In the genomic region with DNA sequence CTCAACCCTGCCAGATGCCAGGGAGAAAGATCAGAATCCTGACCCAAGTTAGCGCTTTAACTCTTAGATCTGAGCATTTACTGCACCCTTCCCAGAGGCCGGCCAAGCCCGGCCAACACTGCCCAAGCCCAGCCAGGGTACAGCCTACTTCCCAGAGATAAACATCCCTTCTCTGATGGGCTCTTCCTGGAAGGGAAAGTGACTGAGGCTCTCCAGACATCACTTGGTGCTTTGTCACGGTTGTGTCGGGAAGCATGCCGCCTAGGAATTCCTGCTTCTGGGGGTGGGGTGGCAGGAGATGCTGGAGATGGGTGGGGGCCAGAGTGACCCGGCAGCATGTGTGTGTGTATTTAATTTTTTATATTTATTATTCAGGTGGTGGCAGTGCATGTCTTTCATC, we compare ENCODE assay signal across 21 mouse cellular contexts. TPM values are rescaled to one million over a fixed set of nuclear protein-coding genes. Genes with fewer than 3 reads are reported as not detected.
DNase-seq lines count a peak whose midpoint lies in the region; ATAC-seq and TF ChIP-seq lines count a peak whose summit lies in the region.
"Had no signal": no experiment of that assay in that cellular context is flagged by ENCODE, and none has a peak within 500 bp of the region (broad histone marks: within the 10 kb centered on the region; RNA-seq: fewer than 3 reads in every experiment).

No protein-coding gene starts in this region.

- no peak for TF ChIP-seq CTCF in liver, adult 2 months (IDR thresholded peaks at IDR 0.05; ENCODE audit: low read depth, low read length)

- no peak overlapping the region for H3K4me3 ChIP-seq in heart, embryonic 12.5 days
- H3K4me3 ChIP-seq in liver, adult 2 months (ENCODE audit: insufficient read depth, low read depth, low read length): no peak overlapping the region
- H3K4me3 ChIP-seq in liver, embryonic 11.5 days (ENCODE audit: low read depth, low read length): no peak overlapping the region
- H3K4me3 ChIP-seq: embryonic facial prominence, embryonic 15.5 days; forebrain, embryonic 12.5 days; hindbrain, embryonic 10.5 days; left cerebral cortex, adult 2 months; limb, embryonic 13.5 days; megakaryocyte, embryonic 14.5 days; neural tube, embryonic 12.5 days had no signal

- H3K4me2 ChIP-seq in heart, embryonic 12.5 days: no peak overlapping the region
- no peak overlapping the region for H3K4me2 ChIP-seq in liver, embryonic 11.5 days
- H3K4me2 ChIP-seq: embryonic facial prominence, embryonic 15.5 days; forebrain, embryonic 12.5 days; limb, embryonic 13.5 days; neural tube, embryonic 12.5 days had no signal

- H3K79me2 ChIP-seq in liver, adult 2 months (ENCODE audit: control insufficient read depth, insufficient read depth, low read length): peaks cover 60% of the 10 kb centered on the region

- no peak overlapping the region for H3K27ac ChIP-seq in heart, embryonic 12.5 days (ENCODE audit: poor library complexity, severe bottlenecking)
- peak overlapping the region; percentile 42 for H3K27ac ChIP-seq in liver, adult 2 months (replicated peaks; ENCODE audit: insufficient read depth, low read depth, low read length)
- no peak overlapping the region for H3K27ac ChIP-seq in liver, embryonic 11.5 days (ENCODE audit: low read depth, low read length)
- H3K27ac ChIP-seq: embryonic facial prominence, embryonic 15.5 days; forebrain, embryonic 12.5 days; hindbrain, embryonic 10.5 days; left cerebral cortex, adult 2 months; neural tube, embryonic 12.5 days had no signal

- no peaks in the 10 kb centered on the region for H3K27me3 ChIP-seq in heart, embryonic 12.5 days (replicated peaks)
- H3K27me3 ChIP-seq in liver, adult 2 months (ENCODE audit: control insufficient read depth, insufficient read depth, low read length): no peaks in the 10 kb centered on the region
- no peaks in the 10 kb centered on the region for H3K27me3 ChIP-seq in liver, embryonic 11.5 days (replicated peaks; ENCODE audit: control insufficient read depth, insufficient read depth, low read length)
- H3K27me3 ChIP-seq: embryonic facial prominence, embryonic 15.5 days; forebrain, embryonic 12.5 days; limb, embryonic 13.5 days; neural tube, embryonic 12.5 days had no signal

- peaks cover 4% of the 10 kb centered on the region; the same call in 1 of the 2 replicates for H3K9me3 ChIP-seq in heart, embryonic 12.5 days (replicated peaks)
- H3K9me3 ChIP-seq in liver, embryonic 11.5 days (ENCODE audit: control insufficient read depth, low read length): no peaks in the 10 kb centered on the region
- H3K9me3 ChIP-seq: embryonic facial prominence, embryonic 15.5 days; forebrain, embryonic 12.5 days; neural tube, embryonic 12.5 days had no signal

- 0 out of 2 replicates have a peak, but pooled peaks have one; percentile 22 for ATAC-seq in heart, embryonic 12.5 days (ENCODE audit: insufficient number of reproducible peaks, low FRiP score)
- no peak for ATAC-seq in liver, embryonic 11.5 days (replicated peaks; ENCODE audit: low FRiP score)

- H3K4me1 ChIP-seq in heart, embryonic 12.5 days (replicated peaks): peaks cover 54% of the 10 kb centered on the region
- H3K4me1 ChIP-seq in liver, adult 2 months (ENCODE audit: control insufficient read depth, insufficient read depth, low read length): peaks cover 26% of the 10 kb centered on the region
- peaks cover 21% of the 10 kb centered on the region for H3K4me1 ChIP-seq in liver, embryonic 11.5 days (replicated peaks; ENCODE audit: control insufficient read depth, insufficient read depth, low read length)

- 20% methylated on average over 7 of the region's 7 CpGs for WGBS in heart, embryonic 12.5 days
- WGBS in liver, adult 2 months: 62% methylated on average over 7 of the region's 7 CpGs
- 60% methylated on average over 7 of the region's 7 CpGs for WGBS in liver, embryonic 11.5 days

- no peak for TF ChIP-seq POLR2A in liver, adult 2 months (IDR thresholded peaks at IDR 0.05; ENCODE audit: extremely low read depth, insufficient read depth, low read length)

- H3K36me3 ChIP-seq in heart, embryonic 12.5 days: peaks cover 29% of the 10 kb centered on the region
- peaks cover 7% of the 10 kb centered on the region for H3K36me3 ChIP-seq in liver, adult 2 months (ENCODE audit: control insufficient read depth, insufficient read depth, low read length)
- H3K36me3 ChIP-seq in liver, embryonic 11.5 days (ENCODE audit: control insufficient read depth, insufficient read depth, low read length): peaks cover 11% of the 10 kb centered on the region

- no peak for DNase-seq in heart, adult 8-10 months (ENCODE audit: low spot score)
- DNase-seq in liver, adult 2 months (ENCODE audit: extremely low read depth, low read depth, low spot score): no peak
- no peak for DNase-seq in liver, embryonic 11.5 days (ENCODE audit: low spot score)
- DNase-seq in kidney, postnatal 14 days: peak; percentile 38
- DNase-seq in lung, postnatal 4 days: peak; percentile 48 to 71
- DNase-seq in adrenal gland, postnatal 4 days (ENCODE audit: low spot score in 2 of 2): no peak
- no peak for DNase-seq in frontal cortex, postnatal 36 days (ENCODE audit: low spot score in 2 of 2)
- DNase-seq: cerebellum, adult 11 months; gastrocnemius, postnatal 10 days; right cerebral cortex, postnatal 4 days; thymus, postnatal 25 days had no signal

- H3K9ac ChIP-seq in heart, embryonic 12.5 days: peak overlapping the region; percentile 27; the same call in 1 of the 2 replicates
- H3K9ac ChIP-seq in liver, adult 2 months (ENCODE audit: low read depth, low read length): no peak overlapping the region
- H3K9ac ChIP-seq in liver, embryonic 11.5 days (ENCODE audit: low read depth, low read length): no peak overlapping the region
- H3K9ac ChIP-seq: embryonic facial prominence, embryonic 15.5 days; forebrain, embryonic 12.5 days; limb, embryonic 13.5 days; neural tube, embryonic 12.5 days had no signal

RNA-seq across cellular contexts. Expression of a gene that starts 11.6 kb away (rescaled TPM):
- polyA plus RNA-seq in heart, embryonic 12.5 days (2016; fragmentation: Nextera tagmentation; extraction: Ambion mirVana): 23.2 and 24.3 TPM in 2 replicates
- 10 to 100 TPM in 3 of 4 experiments, 1 to 10 TPM in 1; 9.7 to 16.5 (median 14.7) TPM for total RNA-seq in heart, adult 8-10 months (2022)
- 25.2 and 36.7 TPM in 2 replicates for total RNA-seq in liver, adult 2 months (2014; rRNA removed)
- 32.7 and 32.9 TPM in 2 replicates for polyA plus RNA-seq in liver, adult 2 months (2012; rRNA removed)
- 26.0 and 29.5 TPM in 2 replicates for polyA plus RNA-seq in liver, embryonic 11.5 days (2014; fragmentation: Nextera tagmentation; extraction: Ambion mirVana)
- 10 to 100 TPM; 86.9 to 95.5 TPM for total RNA-seq in adrenal gland, postnatal 4 days (2021)

RNA-seq across cellular contexts. Expression of a gene that starts 30.3 kb away (rescaled TPM):
- polyA plus RNA-seq in heart, embryonic 12.5 days (2016; fragmentation: Nextera tagmentation; extraction: Ambion mirVana): not detected in 2 replicates
- total RNA-seq in heart, adult 8-10 months (2022): not detected
- 6.0 and 9.9 TPM in 2 replicates for total RNA-seq in liver, adult 2 months (2014; rRNA removed)
- 2.9 and 3.0 TPM in 2 replicates for polyA plus RNA-seq in liver, adult 2 months (2012; rRNA removed)
- polyA plus RNA-seq in liver, embryonic 11.5 days (2014; fragmentation: Nextera tagmentation; extraction: Ambion mirVana): 0.18 and 0.29 TPM in 2 replicates
- under 1 TPM; 0.62 to 0.68 TPM for total RNA-seq in adrenal gland, postnatal 4 days (2021)
- total RNA-seq: common myeloid progenitor, adult 5-6 weeks; gastrocnemius, postnatal 10 days; left cerebral cortex, adult 2 months; MEL had no signal

RNA-seq across cellular contexts. Expression of a gene that starts 55.9 kb away (rescaled TPM):
- polyA plus RNA-seq in heart, embryonic 12.5 days (2016; fragmentation: Nextera tagmentation; extraction: Ambion mirVana): 19.0 and 20.7 TPM in 2 replicates
- 1 to 10 TPM; 5.9 to 8.4 (median 6.8) TPM for total RNA-seq in heart, adult 8-10 months (2022)
- 4.1 and 5.0 TPM in 2 replicates for total RNA-seq in liver, adult 2 months (2014; rRNA removed)
- 3.3 and 4.5 TPM in 2 replicates for polyA plus RNA-seq in liver, adult 2 months (2012; rRNA removed)
- 22.4 and 22.9 TPM in 2 replicates for polyA plus RNA-seq in liver, embryonic 11.5 days (2014; fragmentation: Nextera tagmentation; extraction: Ambion mirVana)
- 10 to 100 TPM; 24.7 to 25.9 TPM for total RNA-seq in adrenal gland, postnatal 4 days (2021)

RNA-seq across cellular contexts. Expression of a gene that starts 56.1 kb away (rescaled TPM):
- 53.0 and 53.3 TPM in 2 replicates for polyA plus RNA-seq in heart, embryonic 12.5 days (2016; fragmentation: Nextera tagmentation; extraction: Ambion mirVana)
- 10 to 100 TPM; 15.0 to 16.7 (median 15.8) TPM for total RNA-seq in heart, adult 8-10 months (2022)
- total RNA-seq in liver, adult 2 months (2014; rRNA removed): 4.5 and 5.6 TPM in 2 replicates
- 15.2 and 16.4 TPM in 2 replicates for polyA plus RNA-seq in liver, adult 2 months (2012; rRNA removed)
- 58.7 and 62.3 TPM in 2 replicates for polyA plus RNA-seq in liver, embryonic 11.5 days (2014; fragmentation: Nextera tagmentation; extraction: Ambion mirVana)
- 10 to 100 TPM; 32.5 to 33.5 TPM for total RNA-seq in adrenal gland, postnatal 4 days (2021)

Comparison
In these comparisons a context has a peak if more than half of its experiments do, and no peak if none do; other contexts are left out.
1. DNase-seq: peak in kidney, postnatal 14 days (single experiment) and lung, postnatal 4 days (2 of 2); none in heart, adult 8-10 months (single experiment), liver, adult 2 months (single experiment), liver, embryonic 11.5 days (single experiment), adrenal gland, postnatal 4 days (0 of 2) and frontal cortex, postnatal 36 days (0 of 2).